Mouse (Mus musculus): ENCODE measurements around the gene Prmt9. TPM values are rescaled to one million over a fixed set of nuclear protein-coding genes. Genes with fewer than 3 reads are reported as not detected.

Gene Prmt9
- polyA plus RNA-seq (2014; fragmentation: Illumina TruSeq; extraction: RNeasy Lipid Tissue Mini Kit (QIAGEN cat#74804); ENCODE audit: low read depth, low replicate concordance) = 16.5 TPM

DNA sequence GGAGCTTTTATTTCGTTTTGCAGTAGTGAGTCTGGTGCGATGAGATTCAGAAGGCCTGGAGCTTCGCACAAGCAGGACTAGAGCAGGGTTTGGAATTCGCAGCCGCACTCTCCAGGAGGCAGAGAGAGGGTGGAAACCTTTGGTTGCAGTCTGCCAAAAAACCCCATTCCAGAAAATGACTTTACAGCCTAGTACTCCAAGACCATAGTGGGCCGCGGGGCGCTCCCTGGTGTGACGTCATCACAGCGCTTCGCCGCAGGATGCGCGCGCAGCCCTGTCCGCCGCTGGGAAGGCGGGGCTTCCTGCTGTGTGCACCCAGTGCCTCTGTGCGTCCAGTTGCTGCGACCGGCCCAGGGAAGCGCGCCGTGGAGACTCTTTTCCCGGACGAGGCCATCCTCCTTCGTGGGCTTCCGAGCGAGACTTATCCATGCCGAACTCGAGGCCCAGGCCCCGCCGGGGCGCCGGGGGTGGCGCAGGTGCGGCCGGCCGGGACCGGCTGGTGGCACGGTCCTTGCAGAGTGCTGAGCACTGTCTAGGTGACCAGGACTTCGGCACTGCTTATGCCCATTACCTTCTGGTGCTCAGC lies at the start of gene Prmt9:
Prmt9 (plus strand) TSS at position 277 of the 586 bp plus-strand sequence.

DNA sequence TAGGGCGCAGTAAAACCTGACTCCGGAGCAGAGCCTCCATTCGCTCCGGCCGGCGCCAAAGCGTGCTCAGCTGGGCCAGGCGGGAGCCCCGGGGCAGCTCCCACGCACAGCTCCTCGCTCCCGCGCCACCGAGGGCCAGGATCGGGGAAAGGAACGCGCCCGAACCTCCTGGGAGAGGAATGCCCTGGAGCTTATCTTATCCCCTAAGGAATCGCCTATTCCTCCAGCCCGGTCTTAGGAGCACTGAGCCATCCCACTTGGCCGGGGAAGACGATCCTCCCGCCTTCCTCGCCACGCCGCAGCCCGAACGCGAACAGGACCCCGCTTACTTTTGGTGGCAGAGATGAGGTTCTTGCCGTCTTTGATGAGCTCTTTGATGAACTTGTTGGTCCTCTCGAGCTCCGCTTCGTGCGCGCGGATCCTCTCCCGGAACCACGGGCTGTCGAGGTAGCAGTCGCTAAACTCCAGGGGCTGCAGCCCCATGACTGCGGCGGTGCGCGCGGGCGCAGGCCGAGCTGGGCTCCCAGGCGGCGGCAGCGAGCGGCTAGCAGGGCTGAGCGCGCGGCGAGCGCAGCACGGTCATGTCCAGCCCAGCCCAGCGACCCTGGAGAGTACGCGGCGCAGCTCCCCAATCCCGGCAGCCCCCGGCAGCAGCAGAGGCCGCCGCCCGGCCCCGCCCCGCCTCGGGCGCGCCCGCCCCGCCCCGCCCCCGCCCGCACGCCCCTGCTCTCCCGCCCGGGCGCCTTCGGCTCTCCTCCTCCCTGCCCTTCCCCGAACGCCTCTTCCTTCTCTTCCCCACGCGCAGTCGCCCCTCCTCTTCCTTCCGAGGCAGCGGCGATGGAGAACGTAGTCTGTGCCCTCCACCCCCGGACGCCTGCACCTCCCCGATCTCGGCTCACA lies 31.6 kb upstream of the Prmt9 start, which contains the start of gene Arhgap10:
Arhgap10 (minus strand) TSS at position 653 of the 900 bp plus-strand sequence.

DNA sequence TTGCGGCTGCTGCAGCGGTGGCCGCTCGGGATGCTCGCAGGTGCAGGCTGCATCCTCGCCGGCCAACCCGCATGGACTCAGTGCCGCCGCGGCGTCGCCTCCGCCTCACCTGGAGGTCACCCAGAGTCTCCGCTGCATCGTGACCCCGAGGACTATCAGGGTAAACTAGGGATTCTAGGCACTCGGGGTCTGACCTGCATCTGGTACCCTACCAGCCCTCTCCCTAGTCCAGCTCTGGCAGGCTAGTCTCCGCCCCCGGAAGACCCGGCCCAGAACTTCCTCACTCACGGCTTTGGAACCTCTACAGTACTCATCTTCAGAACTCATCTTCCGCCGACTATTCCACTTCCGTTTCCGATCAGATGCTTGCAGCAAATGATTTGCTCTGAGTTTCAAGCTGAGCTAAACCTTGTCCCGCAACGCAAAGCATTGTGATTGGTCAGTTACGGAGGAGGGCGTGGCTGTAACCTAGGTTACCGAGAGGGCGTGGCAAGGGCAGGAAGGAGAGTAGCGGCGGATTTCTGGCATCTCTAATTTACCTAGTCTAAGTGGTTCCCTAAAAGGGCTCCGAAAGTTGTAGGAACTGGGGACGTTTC lies 61.3 kb downstream of the Prmt9 start, which contains the start of gene Tmem184c:
Tmem184c (minus strand) TSS at position 325 of the 596 bp plus-strand sequence.

Other genes starting within 250 kb of the Prmt9 start
- gene Arhgap10, start 31.4 kb upstream of the Prmt9 start, polyA plus RNA-seq (2014; fragmentation: Illumina TruSeq; extraction: RNeasy Lipid Tissue Mini Kit (QIAGEN cat#74804); ENCODE audit: low read depth, low replicate concordance) = 1.0 TPM
- 51.4 TPM for gene Tmem184c, start 61.3 kb downstream of the Prmt9 start, polyA plus RNA-seq (2014; fragmentation: Illumina TruSeq; extraction: RNeasy Lipid Tissue Mini Kit (QIAGEN cat#74804); ENCODE audit: low read depth, low replicate concordance)
- gene Ednra, start 175.1 kb downstream of the Prmt9 start, polyA plus RNA-seq (2014; fragmentation: Illumina TruSeq; extraction: RNeasy Lipid Tissue Mini Kit (QIAGEN cat#74804); ENCODE audit: low read depth, low replicate concordance) = 3.8 TPM